Mouse (Mus musculus) left cerebral cortex, postnatal 14 days (tissue): Measurements from ENCODE around the gene Angptl4. TPM values are rescaled to one million over a fixed set of nuclear protein-coding genes. Genes with fewer than 3 reads are reported as not detected.

Experiments
- total RNA-seq, 2 experiments: library from RNA; stranded (reverse); gene quantifications; 2 replicates each; pipeline ENCODE4 v1.2.3; 2021

Angptl4 gene
- total RNA-seq, 2 experiments from 2014 or later = 5.5 to 6.6 TPM

Other genes with a start within 250 kb of the Angptl4 start
- 1 to 10 TPM; 1.2 to 1.6 TPM for gene Myo1f, start 226.1 kb downstream of the Angptl4 start, total RNA-seq
- 10 to 100 TPM; 44.4 to 45.7 TPM for gene Zfp414, start 152.7 kb downstream of the Angptl4 start, total RNA-seq
- gene Pram1, start 143.8 kb downstream of the Angptl4 start, total RNA-seq = under 1 TPM in 1 of 2 experiments, not detected in 1; 0.55 TPM
- gene Hnrnpm, start 95.0 kb downstream of the Angptl4 start, total RNA-seq = 100 to 1,000 TPM; 109 to 116 TPM
- gene March2, start 63.2 kb downstream of the Angptl4 start, total RNA-seq = 10 to 100 TPM; 83.5 to 84.8 TPM
- gene Rab11b, start 21.3 kb downstream of the Angptl4 start, total RNA-seq = 100 to 1,000 TPM; 302 to 341 TPM
- 10 to 100 TPM; 36.2 to 41.2 TPM for gene Kank3, start 28.7 kb upstream of the Angptl4 start, total RNA-seq
- gene Rps28, start 42.7 kb upstream of the Angptl4 start, total RNA-seq = 100 to 1,000 TPM; 681 to 713 TPM
- 100 to 1,000 TPM; 229 to 243 TPM for gene Ndufa7, start 42.7 kb upstream of the Angptl4 start, total RNA-seq
- gene Cd320, start 61.3 kb upstream of the Angptl4 start, total RNA-seq = 10 to 100 TPM; 29.3 to 31.9 TPM
- gene Gm7029, start 92.0 kb upstream of the Angptl4 start, total RNA-seq = not detected
- 1 to 10 TPM; 3.1 to 3.7 TPM for gene Kifc1, start 108.8 kb upstream of the Angptl4 start, total RNA-seq
- not detected for gene Platr17, start 123.3 kb upstream of the Angptl4 start, total RNA-seq
- gene Daxx, start 127.6 kb upstream of the Angptl4 start, total RNA-seq = 10 to 100 TPM; 25.4 to 29.3 TPM
- 10 to 100 TPM; 23.3 to 35.7 TPM for gene Tapbp, start 134.1 kb upstream of the Angptl4 start, total RNA-seq
- gene Zbtb22, start 134.1 kb upstream of the Angptl4 start, total RNA-seq = 10 to 100 TPM; 29.7 to 35.2 TPM
- 10 to 100 TPM; 65.1 to 68.3 TPM for gene Rgl2, start 147.7 kb upstream of the Angptl4 start, total RNA-seq
- gene Pfdn6, start 158.5 kb upstream of the Angptl4 start, total RNA-seq = 10 to 100 TPM; 88.3 to 99.4 TPM
- 10 to 100 TPM; 14.1 to 17.2 TPM for gene Wdr46, start 158.8 kb upstream of the Angptl4 start, total RNA-seq
- gene B3galt4, start 169.7 kb upstream of the Angptl4 start, total RNA-seq = 1 to 10 TPM; 5.6 to 8.1 TPM
- 10 to 100 TPM; 80.3 to 83.6 TPM for gene Vps52, start 174.0 kb upstream of the Angptl4 start, total RNA-seq
- 100 to 1,000 TPM; 325 to 332 TPM for gene Rps18, start 174.2 kb upstream of the Angptl4 start, total RNA-seq
- 10 to 100 TPM; 10.3 to 13.6 TPM for gene H2-K1, start 218.5 kb upstream of the Angptl4 start, total RNA-seq
- 10 to 100 TPM; 25.3 to 30.8 TPM for gene Ring1, start 242.8 kb upstream of the Angptl4 start, total RNA-seq
- gene H2-Ke6, start 246.2 kb upstream of the Angptl4 start, total RNA-seq = 10 to 100 TPM; 27.7 to 30.1 TPM
- 10 to 100 TPM; 95.3 to 99.9 TPM for gene Slc39a7, start 249.9 kb upstream of the Angptl4 start, total RNA-seq
- gene Rxrb, start 250.0 kb upstream of the Angptl4 start, total RNA-seq = 10 to 100 TPM; 81.7 to 86.7 TPM